Mouse (Mus musculus) left cerebral cortex, adult 2 months (tissue): ENCODE data around the gene Ddah2. TPM values are rescaled to one million over a fixed set of nuclear protein-coding genes. Genes with fewer than 3 reads are reported as not detected.
"Not testable (repeated sequence)": the region's sequence is repeated elsewhere in the genome, so short reads cannot be mapped to it uniquely, and the experiment has no call there.

ENCODE experiments used
- DNase-seq, 2 experiments: peaks; one replicate each; pipeline ENCODE4 v3.0.0; 2021 to 2022; ENCODE audit warnings: low spot score in 2 of 2, mixed read lengths in 1 of 2; ENCODE audit errors: extremely low spot score in 1 of 2
- H3K27ac ChIP-seq: fragments of 200-600 bp; 2 replicates; pipeline ENCODE4 v1.8.1; 2022
- H3K4me3 ChIP-seq: fragments of 200-600 bp; 2 replicates; pipeline ENCODE4 v1.8.1; 2022
- CTCF ChIP-seq: fragments of 200-600 bp; IDR thresholded peaks from 2 replicates; pipeline ENCODE4 v1.8.1; 2022; ENCODE audit warnings: antibody characterized with exemption, mild to moderate bottlenecking, moderate library complexity
- intact Hi-C: fragments of 180-260 bp; cut with DNase I; formaldehyde crosslinking; loops from one replicate; pipeline ENCODE4 v1.15.1; 2025
- total RNA-seq, 2 experiments: library from RNA; stranded (reverse); gene quantifications; 2 replicates each; pipeline ENCODE4 v1.2.3; 2021

The Ddah2 gene
- total RNA-seq, 2 experiments from 2014 or later: 10.1 to 11.0 TPM

- intact Hi-C loops: loop anchor here (10.0 kb wide), 1 partner anchor 206 kb away; the partner anchor contains the start of genes Atp6v1g2 and Nfkbil1
- no peak overlapping the region for H3K27ac ChIP-seq
- DNase-seq: no peak
- TF ChIP-seq CTCF: no peak
- no peak overlapping the region for H3K4me3 ChIP-seq
Measured at GRCm38 (mm10) chr17:35028315-35028714, 30.5 kb upstream of the Ddah2 start.

GRCm38 (mm10) chr17:35029691-35030532, 28.9 kb upstream of the Ddah2 start:
- Histone ChIP-seq H3K4me3 (no peak overlapping the region), H3K27ac (no peak overlapping the region)
- no peak for DNase-seq
- intact Hi-C loops: loop anchor here (10.0 kb wide), 1 partner anchor 205 kb away; the partner anchor contains the start of genes Atp6v1g2 and Nfkbil1
- peak; percentile 51 for TF ChIP-seq CTCF

GRCm38 (mm10) chr17:35031272-35031671, 27.6 kb upstream of the Ddah2 start:
- Histone ChIP-seq H3K27ac (no peak overlapping the region), H3K4me3 (no peak overlapping the region)
- intact Hi-C loops: no loop called here
- no peak for TF ChIP-seq CTCF
- DNase-seq: no peak

GRCm38 (mm10) chr17:35031880-35032279, 27.0 kb upstream of the Ddah2 start:
- DNase-seq: no peak
- no peak for TF ChIP-seq CTCF
- Histone ChIP-seq H3K27ac (no peak overlapping the region), H3K4me3 (no peak overlapping the region)
- intact Hi-C loops: no loop called here

DNA sequence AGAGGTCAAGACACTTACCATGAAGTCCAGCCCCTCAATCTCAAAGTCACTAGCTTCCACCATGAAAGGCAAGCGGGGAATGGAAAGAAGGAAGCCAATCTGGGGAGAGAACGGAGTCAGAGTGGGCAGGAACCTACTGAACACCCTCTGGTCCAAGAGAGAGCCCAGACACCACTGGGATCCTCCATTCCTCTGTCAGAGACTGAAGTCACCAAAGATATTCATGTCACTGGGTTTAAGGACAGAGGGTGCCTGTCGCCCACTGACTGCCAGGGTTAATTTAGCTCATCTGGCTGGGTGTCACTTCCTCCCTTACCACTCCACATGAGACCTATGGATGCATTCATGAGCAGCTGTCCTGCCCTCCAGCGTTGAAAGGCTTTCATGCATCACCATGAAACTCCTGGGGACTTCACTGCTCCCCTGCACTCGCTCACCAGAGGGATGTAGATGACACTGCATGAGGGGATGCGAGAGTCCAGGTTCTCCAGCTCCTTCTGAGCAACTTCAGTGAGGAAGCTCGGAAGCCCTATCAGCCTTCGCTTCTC, 26.4 kb upstream of the Ddah2 start:
- no peak for DNase-seq
- Histone ChIP-seq H3K4me3 (no peak overlapping the region), H3K27ac (no peak overlapping the region)
- intact Hi-C loops: no loop called here
- no peak for TF ChIP-seq CTCF

- DNase-seq, intact Hi-C loops, H3K4me3 ChIP-seq, H3K27ac ChIP-seq: not testable (repeated sequence)
Measured at GRCm38 (mm10) chr17:35033703-35034102, 25.1 kb upstream of the Ddah2 start.

DNA sequence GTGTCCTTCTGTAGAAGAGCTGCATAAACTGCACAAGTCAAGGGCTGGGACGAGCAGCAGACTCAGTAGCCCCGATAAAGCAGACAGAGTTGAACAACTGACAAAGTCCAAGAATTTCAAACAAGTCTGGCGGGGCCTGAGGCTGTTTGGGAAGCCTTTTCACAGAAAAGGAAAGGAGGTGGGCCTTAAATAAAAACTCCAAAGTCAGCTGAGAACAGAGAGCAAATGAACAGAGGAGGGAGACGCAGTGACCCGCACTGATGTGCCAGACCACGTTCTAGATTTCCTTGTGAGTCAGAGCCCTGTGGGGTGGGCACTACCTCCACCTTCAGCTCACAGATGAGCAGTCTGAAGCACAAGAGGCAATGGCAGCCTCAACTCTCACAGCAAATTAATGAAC, 23.9 kb upstream of the Ddah2 start:
- no peak for DNase-seq
- no peak overlapping the region for H3K27ac ChIP-seq
- intact Hi-C loops: no loop called here
- TF ChIP-seq CTCF: no peak
- H3K4me3 ChIP-seq: no peak overlapping the region

- H3K27ac ChIP-seq: no peak overlapping the region
- DNase-seq: no peak
- intact Hi-C loops: no loop called here
- H3K4me3 ChIP-seq: no peak overlapping the region
- TF ChIP-seq CTCF: no peak
Measured at GRCm38 (mm10) chr17:35039121-35039873, 19.5 kb upstream of the Ddah2 start.

- intact Hi-C loops: no loop called here
- H3K4me3 ChIP-seq: no peak overlapping the region
- no peak for DNase-seq
- no peak for TF ChIP-seq CTCF
- no peak overlapping the region for H3K27ac ChIP-seq
Measured at GRCm38 (mm10) chr17:35043794-35044193, 15.0 kb upstream of the Ddah2 start.

GRCm38 (mm10) chr17:35044904-35045806, 13.7 kb upstream of the Ddah2 start:
- no peak for TF ChIP-seq CTCF
- intact Hi-C loops: no loop called here
- no peak for DNase-seq
- no peak overlapping the region for H3K27ac ChIP-seq
- H3K4me3 ChIP-seq: no peak overlapping the region
